In the genomic region with DNA sequence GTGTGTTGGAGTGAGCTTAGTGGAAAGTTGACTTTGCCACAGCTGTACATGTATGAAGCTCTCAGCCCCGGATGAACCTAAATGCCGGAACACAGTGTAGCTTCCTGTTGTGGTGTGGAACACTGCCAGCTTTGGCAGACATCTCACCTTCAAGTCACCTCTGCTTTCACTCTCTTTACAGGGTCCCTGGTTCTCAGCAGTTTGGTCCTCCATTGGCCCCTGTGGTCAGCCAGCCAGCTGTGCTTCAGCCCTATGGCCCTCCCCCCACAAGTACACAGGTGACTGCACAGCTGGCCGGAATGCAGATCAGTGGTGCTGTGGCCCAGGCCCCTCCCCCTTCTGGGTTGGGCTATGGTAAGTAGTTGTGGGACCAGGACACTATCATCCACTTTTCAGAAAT, we compare ENCODE assay signal across 10 mouse cellular contexts. TPM values are rescaled to one million over a fixed set of nuclear protein-coding genes. Genes with fewer than 3 reads are reported as not detected.
A peak's percentile ranks its signal among the peaks of the same experiment; 100 is the strongest.
DNase-seq lines count a peak whose midpoint lies in the region; ATAC-seq lines count a peak whose summit lies in the region.
"Had no signal": no experiment of that assay in that cellular context is flagged by ENCODE, and none has a peak within 500 bp of the region (broad histone marks: within the 10 kb centered on the region; RNA-seq: fewer than 3 reads in every experiment).

No protein-coding gene starts in this region.

- DNase-seq in CD4-positive, CD25-positive, alpha-beta regulatory T cell, adult 2 months (ENCODE audit: low read depth, low spot score), result peak; percentile 89
- peak; percentile 53 for DNase-seq in ZHBTc4 (ENCODE audit: low read depth, low spot score)
- DNase-seq in kidney, postnatal 36 days, result peak; percentile 46 to 76
- DNase-seq in skeletal muscle tissue, adult 2 months (ENCODE audit: low read depth, low spot score), result peak; percentile 57
- no peak for DNase-seq in urinary bladder, postnatal 36 days (ENCODE audit: low spot score in 2 of 2)
- DNase-seq in gastrocnemius, postnatal 10 days, result no peak
- no peak for DNase-seq in testis, postnatal 14 days (ENCODE audit: low spot score)

- ATAC-seq in neural tube, embryonic 15.5 days (ENCODE audit: low FRiP score), result no peak

- H3K9me3 ChIP-seq in neural tube, embryonic 15.5 days (replicated peaks), result no peaks in the 10 kb centered on the region
- H3K9me3 ChIP-seq: embryonic facial prominence, embryonic 13.5 days; limb, embryonic 15.5 days had no signal

- H3K4me3 ChIP-seq in neural tube, embryonic 15.5 days (replicated peaks), result no peak overlapping the region
- H3K4me3 ChIP-seq: embryonic facial prominence, embryonic 13.5 days; limb, embryonic 15.5 days had no signal

- no peaks in the 10 kb centered on the region for H3K4me1 ChIP-seq in neural tube, embryonic 15.5 days
- H3K4me1 ChIP-seq: embryonic facial prominence, embryonic 13.5 days; limb, embryonic 15.5 days had no signal

- H3K27ac ChIP-seq in neural tube, embryonic 15.5 days (replicated peaks), result no peak overlapping the region
- H3K27ac ChIP-seq: embryonic facial prominence, embryonic 13.5 days; limb, embryonic 15.5 days had no signal

- no peaks in the 10 kb centered on the region for H3K27me3 ChIP-seq in neural tube, embryonic 15.5 days (replicated peaks)
- H3K27me3 ChIP-seq: embryonic facial prominence, embryonic 13.5 days; limb, embryonic 15.5 days had no signal

- H3K36me3 ChIP-seq in neural tube, embryonic 15.5 days, result peaks cover 99% of the 10 kb centered on the region

- H3K9ac ChIP-seq in neural tube, embryonic 15.5 days (replicated peaks), result no peak overlapping the region
- H3K9ac ChIP-seq: embryonic facial prominence, embryonic 13.5 days; limb, embryonic 15.5 days had no signal

- 86% methylated on average over 3 of the region's 3 CpGs for WGBS in neural tube, embryonic 15.5 days

- H3K4me2 ChIP-seq in neural tube, embryonic 15.5 days, result no peak overlapping the region
- H3K4me2 ChIP-seq: embryonic facial prominence, embryonic 13.5 days; limb, embryonic 15.5 days had no signal

RNA-seq across cellular contexts. Expression of a gene that starts 8.4 kb away (rescaled TPM):
- polyA plus RNA-seq in neural tube, embryonic 15.5 days (2015; fragmentation: Nextera tagmentation; extraction: Ambion mirVana), result 84.3 and 87.4 TPM in 2 replicates
- 10 to 100 TPM; 60.5 to 72.0 TPM for total RNA-seq in gastrocnemius, postnatal 10 days (2021)

RNA-seq across cellular contexts. Expression of a gene that starts 12.3 kb away (rescaled TPM):
- 30.0 and 31.5 TPM in 2 replicates for polyA plus RNA-seq in neural tube, embryonic 15.5 days (2015; fragmentation: Nextera tagmentation; extraction: Ambion mirVana)
- 10 to 100 TPM in 1 of 2 experiments, 1 to 10 TPM in 1; 9.5 to 11.5 TPM for total RNA-seq in gastrocnemius, postnatal 10 days (2021)

RNA-seq across cellular contexts. Expression of a gene that starts 14.3 kb away (rescaled TPM):
- 1.4 and 2.4 TPM in 2 replicates for polyA plus RNA-seq in neural tube, embryonic 15.5 days (2015; fragmentation: Nextera tagmentation; extraction: Ambion mirVana)
- 100 to 1,000 TPM; 238 to 251 TPM for total RNA-seq in gastrocnemius, postnatal 10 days (2021)

RNA-seq across cellular contexts. Expression of a gene that starts 20.3 kb away (rescaled TPM):
- polyA plus RNA-seq in neural tube, embryonic 15.5 days (2015; fragmentation: Nextera tagmentation; extraction: Ambion mirVana), result 173 and 194 TPM in 2 replicates
- total RNA-seq in gastrocnemius, postnatal 10 days (2021), result 100 to 1,000 TPM; 100 to 112 TPM

RNA-seq across cellular contexts. Expression of a gene that starts 24.9 kb away (rescaled TPM):
- polyA plus RNA-seq in neural tube, embryonic 15.5 days (2015; fragmentation: Nextera tagmentation; extraction: Ambion mirVana), result 39.1 and 43.0 TPM in 2 replicates
- total RNA-seq in gastrocnemius, postnatal 10 days (2021), result 10 to 100 TPM; 46.8 to 62.9 TPM

Comparison
In these comparisons a context has a peak if more than half of its experiments do, and no peak if none do; other contexts are left out.
1. DNase-seq: peak in CD4-positive, CD25-positive, alpha-beta regulatory T cell, adult 2 months (single experiment), ZHBTc4 (single experiment), kidney, postnatal 36 days (2 of 2) and skeletal muscle tissue, adult 2 months (single experiment); none in urinary bladder, postnatal 36 days (0 of 2), gastrocnemius, postnatal 10 days (single experiment) and testis, postnatal 14 days (single experiment).